Mouse (Mus musculus) ES-E14 (cell line): Measurements from ENCODE around the gene Bbs7.

ENCODE experiments used
- HCFC1 ChIP-seq: IDR thresholded peaks from 2 replicates; pipeline ENCODE4 v1.6.1; 2012; ENCODE audit warnings: low read length, inconsistent platforms, borderline replicate concordance; ENCODE audit not compliant: insufficient read depth
- MAFK ChIP-seq: IDR thresholded peaks from 2 replicates; pipeline ENCODE4 v1.6.1; 2014; ENCODE audit warnings: mild to moderate bottlenecking, low read depth, low read length, inconsistent platforms; ENCODE audit not compliant: insufficient read depth
- ZNF384 ChIP-seq: IDR thresholded peaks from 2 replicates; pipeline ENCODE4 v1.6.1; 2012; ENCODE audit warnings: low read depth, low read length, inconsistent platforms

DNA sequence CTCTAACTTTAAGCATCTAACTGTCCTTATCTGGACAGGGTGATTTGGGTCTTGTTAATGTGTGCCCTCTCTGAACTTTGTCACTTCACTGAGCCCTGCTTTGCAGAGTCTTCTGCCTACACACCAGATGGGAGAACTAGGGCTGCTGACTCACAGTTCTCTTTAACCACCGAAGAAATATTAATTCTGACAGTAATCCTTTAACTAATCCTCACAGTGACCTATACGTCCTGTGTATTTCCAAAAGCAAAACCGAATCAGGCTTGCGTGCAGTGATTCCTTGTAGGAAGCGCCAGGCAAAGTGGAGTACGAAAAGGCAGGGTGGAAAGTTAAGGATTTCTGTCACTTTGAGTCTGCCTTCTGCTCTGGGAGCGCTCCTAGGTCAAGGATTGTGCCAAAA lies 4.9 kb upstream of the Bbs7 start:
- TF ChIP-seq ZNF384 (no peak), MAFK (no peak), HCFC1 (no peak)
